Mouse (Mus musculus): ENCODE results near the gene Clec2g.

Gene Clec2g

DNA sequence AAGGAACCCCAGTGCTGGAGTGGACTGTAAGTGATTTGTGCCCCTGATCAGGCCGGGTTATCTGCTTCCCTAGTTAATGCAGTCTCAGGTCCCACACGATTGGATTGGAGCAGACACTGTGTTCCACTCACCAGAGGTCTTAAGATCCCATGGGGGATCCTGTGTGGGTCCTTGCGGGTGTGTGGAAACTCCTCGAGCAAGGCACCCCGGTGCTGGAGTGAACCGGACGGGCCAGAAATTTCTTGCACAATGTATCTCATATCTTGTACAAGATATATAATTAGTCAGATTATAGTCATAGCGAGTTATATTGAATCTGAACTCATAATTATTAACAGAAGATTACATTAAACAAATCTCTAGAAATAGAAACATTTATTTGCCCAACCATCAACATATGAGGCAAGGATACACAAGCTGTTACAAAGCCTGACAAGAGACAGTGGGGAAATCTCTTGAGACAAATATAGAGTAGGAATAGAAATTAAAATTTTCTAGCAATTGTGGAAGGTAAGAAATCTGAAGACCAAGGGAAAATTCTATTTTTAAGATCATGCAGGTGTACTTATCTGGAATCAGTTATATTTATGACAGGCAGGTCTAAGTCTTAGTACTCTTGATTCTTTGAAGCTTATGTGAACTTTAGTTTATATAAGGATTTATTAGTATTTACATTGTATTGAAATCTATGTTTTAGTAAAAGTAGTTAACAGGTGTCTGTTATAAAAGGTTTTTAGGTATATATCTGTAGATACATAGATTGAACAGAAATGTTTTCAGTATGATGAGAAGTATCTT, 93.5 kb downstream of the Clec2g start:
- DNase-seq = no peak

DNA sequence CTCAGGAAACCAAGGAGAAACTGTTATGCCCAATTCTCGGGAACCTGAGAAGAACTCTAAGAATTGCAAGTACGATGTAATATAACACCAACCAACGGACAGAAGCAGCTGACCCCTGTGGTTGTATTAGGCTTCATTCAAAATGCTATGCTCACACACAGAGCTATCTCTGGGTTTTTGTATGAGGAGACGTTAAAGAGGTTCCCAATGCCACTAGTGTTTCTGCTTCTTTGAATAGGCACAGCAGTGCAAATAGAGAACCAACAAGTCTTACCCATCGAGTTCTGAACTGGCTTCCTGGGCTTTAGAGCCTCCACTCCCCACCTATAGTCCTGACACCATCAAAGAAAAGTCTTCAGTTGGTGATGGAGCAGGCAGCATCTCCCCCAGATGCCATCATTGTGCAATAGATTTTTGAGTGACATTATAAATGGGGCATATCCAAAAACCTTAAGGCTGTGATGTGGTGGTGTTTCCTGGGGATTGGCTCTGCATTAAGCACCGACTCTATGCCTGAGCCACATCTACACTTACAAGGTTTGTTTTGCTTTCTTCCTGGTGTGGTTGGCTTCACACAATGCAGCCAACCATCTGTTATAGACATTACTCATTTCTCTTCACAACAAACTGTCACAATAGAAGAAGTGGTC, 96.1 kb downstream of the Clec2g start:
- no peak for DNase-seq

DNA sequence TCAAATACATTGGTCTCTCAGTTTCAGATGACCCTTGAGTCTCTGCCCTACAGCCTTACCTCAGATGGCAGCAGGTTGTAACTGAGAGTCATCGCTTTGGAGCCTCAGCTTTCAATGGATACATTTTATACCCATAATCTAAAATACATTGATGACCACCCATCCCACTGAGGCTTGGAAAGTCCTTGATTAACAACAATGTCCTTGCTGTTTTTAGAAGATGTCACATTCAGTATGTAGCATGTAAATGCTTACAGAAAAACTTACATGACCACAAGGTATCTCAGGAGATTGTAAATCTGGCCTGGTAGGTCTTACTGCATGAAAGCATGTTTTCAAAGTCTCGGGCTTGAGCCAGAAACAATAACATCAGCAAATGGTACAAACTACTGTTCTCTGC, 96.8 kb downstream of the Clec2g start:
- DNase-seq = no peak

DNA sequence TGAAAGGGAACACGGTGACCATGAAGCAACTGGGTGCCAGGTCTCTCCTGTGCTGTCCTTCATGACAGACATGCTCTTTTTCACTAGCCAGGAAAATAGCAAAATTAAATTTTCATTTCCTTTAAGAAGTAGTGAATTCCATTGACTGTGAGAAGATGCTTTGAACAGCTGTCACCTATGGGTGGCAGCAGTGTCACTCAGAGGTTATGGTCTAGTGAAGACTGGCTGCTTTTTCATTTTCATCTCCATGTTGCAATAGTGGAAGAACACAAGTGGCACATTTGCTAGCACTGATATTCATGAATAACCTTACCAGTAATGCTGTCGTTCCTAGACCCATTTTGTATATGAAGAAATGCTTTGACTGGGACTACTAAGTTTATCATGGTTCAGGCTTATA, 99.2 kb downstream of the Clec2g start:
- no peak for DNase-seq

Data from cerebellum, postnatal 36 days (tissue).